Mouse (Mus musculus) intestine, postnatal 0 days (tissue): ENCODE results near the gene Asb18. TPM values are rescaled to one million over a fixed set of nuclear protein-coding genes. Genes with fewer than 3 reads are reported as not detected.

Source experiments
- ATAC-seq: fragments of 200-750 bp; cut with Nextera tagmentation; 2 replicates; pipeline ENCODE4 v1.8.0; 2017; ENCODE audit warnings: mild to moderate bottlenecking, moderate TSS enrichment, moderate library complexity
- H3K27ac ChIP-seq: fragments of 300-500 bp; sonication (generic); 2 replicates; pipeline ENCODE4 v1.5.1; 2014; ENCODE audit warnings: mild to moderate bottlenecking, low read depth, low read length, moderate library complexity
- H3K27me3 ChIP-seq: fragments of 300-500 bp; sonication (generic); replicated peaks from 2 replicates; pipeline ENCODE4 v1.6.1; 2014; ENCODE audit warnings: low read length, mixed read lengths; ENCODE audit not compliant: control insufficient read depth, insufficient read depth
- H3K36me3 ChIP-seq: fragments of 300-500 bp; sonication (generic); 2 replicates; pipeline ENCODE4 v1.6.1; 2014; ENCODE audit warnings: mild to moderate bottlenecking, moderate library complexity; ENCODE audit not compliant: control insufficient read depth, insufficient read depth
- H3K4me1 ChIP-seq: fragments of 300-500 bp; sonication (generic); replicated peaks from 2 replicates; pipeline ENCODE4 v1.6.1; 2014; ENCODE audit warnings: antibody characterized with exemption, low read length, mixed read lengths; ENCODE audit not compliant: control insufficient read depth, insufficient read depth
- H3K4me2 ChIP-seq: fragments of 300-500 bp; sonication (generic); replicated peaks from 2 replicates; pipeline ENCODE4 v1.6.1; 2014; ENCODE audit warnings: low read depth, mild to moderate bottlenecking, moderate library complexity
- H3K4me3 ChIP-seq: fragments of 300-500 bp; sonication (generic); 2 replicates; pipeline ENCODE4 v1.5.1; 2014; ENCODE audit warnings: low read depth, low read length
- H3K9ac ChIP-seq: fragments of 300-500 bp; sonication (generic); 2 replicates; pipeline ENCODE4 v1.6.1; 2014; ENCODE audit warnings: mild to moderate bottlenecking, low read depth, low read length
- H3K9me3 ChIP-seq: fragments of 300-500 bp; sonication (generic); 2 replicates; pipeline ENCODE4 v1.6.1; 2016; ENCODE audit warnings: mixed run types; ENCODE audit not compliant: control insufficient read depth
- CTCF ChIP-seq: sonication (generic); IDR thresholded peaks from 2 replicates; pipeline ENCODE4 v1.5.1; 2016; ENCODE audit warnings: low read depth, mild to moderate bottlenecking, control low read depth, antibody characterized with exemption, moderate library complexity
- WGBS: fragments of 180-500 bp; shearing (Covaris S2); extraction: QIAGEN DNeasy Blood & Tissue Kit; methylation state at CpG from one replicate; pipeline ENCODE4 v1.1.7; 2014; 5-methylcytosine and 5-hydroxymethylcytosine counted together
- polyA plus RNA-seq: library from polyadenylated mRNA; unstranded; fragments of >200 nt; fragmentation: Nextera tagmentation; extraction: Ambion mirVana; gene quantifications from 2 replicates; pipeline ENCODE4 v1.2.1, GENCODE M21; 2015

Gene Asb18
- polyA plus RNA-seq, 1 experiment from 2014 or later: not detected

- Histone ChIP-seq H3K4me1 (no peaks in the 10 kb centered on the region), H3K27ac (no peak overlapping the region), H3K27me3 (peaks cover 98% of the 10 kb centered on the region), H3K4me2 (no peak overlapping the region), H3K4me3 (no peak overlapping the region), H3K9me3 (no peaks in the 10 kb centered on the region), H3K36me3 (no peaks in the 10 kb centered on the region), H3K9ac (no peak overlapping the region)
- WGBS: 10% methylated on average over 6 of the region's 6 CpGs
- no peak for TF ChIP-seq CTCF
- no peak for ATAC-seq
Measured at GRCm38 (mm10) chr1:89933028-89933427, 81.4 kb downstream of the Asb18 start.

- H3K27ac ChIP-seq: no peak overlapping the region
- no peak for ATAC-seq
- H3K4me2 ChIP-seq: no peak overlapping the region
- no peak overlapping the region for H3K9ac ChIP-seq
- no peak for TF ChIP-seq CTCF
- no peaks in the 10 kb centered on the region for H3K36me3 ChIP-seq
- peaks cover 98% of the 10 kb centered on the region for H3K27me3 ChIP-seq
- no peaks in the 10 kb centered on the region for H3K4me1 ChIP-seq
- no peaks in the 10 kb centered on the region for H3K9me3 ChIP-seq
- H3K4me3 ChIP-seq: no peak overlapping the region
- whole genome bisulfite sequencing: 6% methylated on average over 16 of the region's 16 CpGs
Measured at GRCm38 (mm10) chr1:89932616-89933015, 81.8 kb downstream of the Asb18 start.

DNA sequence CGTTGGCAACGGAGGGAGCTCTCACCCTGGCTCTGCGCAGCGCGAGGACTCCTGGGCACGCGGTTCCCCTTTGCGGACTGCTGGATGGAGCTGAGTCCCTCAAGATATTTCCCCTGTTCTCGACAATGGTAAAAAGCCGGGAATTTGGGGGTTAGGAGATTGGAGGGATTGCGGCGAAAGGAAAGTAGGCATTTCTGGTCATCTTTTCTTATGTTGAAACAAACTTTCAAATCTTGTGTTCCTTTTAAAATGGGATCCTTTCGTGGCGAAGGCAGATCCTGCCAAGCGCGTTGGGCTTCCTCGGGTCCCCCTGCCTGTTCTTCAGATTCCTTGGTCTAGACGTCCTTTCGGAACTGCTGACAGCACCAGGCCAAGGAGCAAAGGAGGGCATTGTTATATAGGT lies 82.4 kb downstream of the Asb18 start:
- no peak for ATAC-seq
- WGBS: 6% methylated on average over 19 of the region's 19 CpGs
- H3K9me3 ChIP-seq: no peaks in the 10 kb centered on the region
- no peak overlapping the region for H3K27ac ChIP-seq
- peak overlapping the region; percentile 44; the same call in 1 of the 2 replicates for H3K4me3 ChIP-seq
- H3K36me3 ChIP-seq: no peaks in the 10 kb centered on the region
- no peak for TF ChIP-seq CTCF
- no peak overlapping the region for H3K9ac ChIP-seq
- H3K27me3 ChIP-seq: peaks cover 98% of the 10 kb centered on the region
- H3K4me1 ChIP-seq: no peaks in the 10 kb centered on the region
- H3K4me2 ChIP-seq: 0 out of 2 replicates have a peak overlapping the region, but pooled peaks have one; percentile 6

DNA sequence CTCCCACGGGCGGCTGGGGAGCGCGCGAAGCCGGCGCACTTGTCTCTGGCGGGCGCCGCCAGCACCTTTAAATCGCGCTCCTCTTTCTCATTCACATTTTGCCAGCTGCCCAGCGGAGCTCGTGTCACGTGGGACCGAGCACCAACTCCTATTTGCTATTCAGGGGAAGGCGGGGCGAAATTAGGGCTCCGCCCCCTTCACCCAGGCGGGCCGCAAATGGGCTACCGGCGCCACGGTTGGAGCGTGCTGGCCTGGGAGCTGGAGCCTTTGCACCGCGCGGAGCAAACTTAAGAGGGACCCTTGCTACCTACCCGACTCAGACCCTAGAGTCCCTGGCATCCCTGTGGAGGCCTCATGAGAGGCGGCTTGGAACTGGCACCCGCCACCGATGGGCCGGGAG lies 83.3 kb downstream of the Asb18 start, which contains the start of gene Gbx2:
Gene Gbx2 (minus strand): TSS at position 60 of the 400 bp plus-strand sequence.
- TF ChIP-seq CTCF: no peak
- Histone ChIP-seq H3K27ac (no peak within 1 kb of the TSS), H3K9me3 (no peaks in the 10 kb centered on the region), H3K4me3 (peak within 1 kb of the TSS; percentile 44), H3K27me3 (peaks cover 98% of the 10 kb centered on the region), H3K4me1 (no peaks in the 10 kb centered on the region), H3K36me3 (no peaks in the 10 kb centered on the region), H3K4me2 (peak within 1 kb of the TSS; percentile 68), H3K9ac (no peak within 1 kb of the TSS)
- 2% methylated on average over 33 of the region's 33 CpGs for WGBS
- ATAC-seq: peak; percentile 55

- H3K9me3 ChIP-seq: no peaks in the 10 kb centered on the region
- no peak overlapping the region for H3K9ac ChIP-seq
- no peak overlapping the region for H3K27ac ChIP-seq
- WGBS: under 1% methylated on average over 40 of the region's 45 CpGs
- H3K4me2 ChIP-seq: peak overlapping the region; percentile 68
- H3K27me3 ChIP-seq: peaks cover 98% of the 10 kb centered on the region
- H3K4me3 ChIP-seq: peak overlapping the region; percentile 44
- TF ChIP-seq CTCF: no peak
- ATAC-seq: no peak
- no peaks in the 10 kb centered on the region for H3K36me3 ChIP-seq
- H3K4me1 ChIP-seq: no peaks in the 10 kb centered on the region
Measured at GRCm38 (mm10) chr1:89930551-89930950, 83.9 kb downstream of the Asb18 start.

GRCm38 (mm10) chr1:89929721-89930505 lies 84.6 kb downstream of the Asb18 start:
- WGBS: 1% methylated on average over 55 of the region's 55 CpGs
- no peak for TF ChIP-seq CTCF
- Histone ChIP-seq H3K4me1 (no peaks in the 10 kb centered on the region), H3K9ac (no peak overlapping the region), H3K9me3 (no peaks in the 10 kb centered on the region), H3K27me3 (peaks cover 98% of the 10 kb centered on the region), H3K4me2 (peak overlapping the region; percentile 68), H3K27ac (no peak overlapping the region), H3K36me3 (no peaks in the 10 kb centered on the region), H3K4me3 (peak overlapping the region; percentile 44)
- no peak for ATAC-seq
